ENCODE assay signal across 9 mouse cellular contexts in the genomic region with DNA sequence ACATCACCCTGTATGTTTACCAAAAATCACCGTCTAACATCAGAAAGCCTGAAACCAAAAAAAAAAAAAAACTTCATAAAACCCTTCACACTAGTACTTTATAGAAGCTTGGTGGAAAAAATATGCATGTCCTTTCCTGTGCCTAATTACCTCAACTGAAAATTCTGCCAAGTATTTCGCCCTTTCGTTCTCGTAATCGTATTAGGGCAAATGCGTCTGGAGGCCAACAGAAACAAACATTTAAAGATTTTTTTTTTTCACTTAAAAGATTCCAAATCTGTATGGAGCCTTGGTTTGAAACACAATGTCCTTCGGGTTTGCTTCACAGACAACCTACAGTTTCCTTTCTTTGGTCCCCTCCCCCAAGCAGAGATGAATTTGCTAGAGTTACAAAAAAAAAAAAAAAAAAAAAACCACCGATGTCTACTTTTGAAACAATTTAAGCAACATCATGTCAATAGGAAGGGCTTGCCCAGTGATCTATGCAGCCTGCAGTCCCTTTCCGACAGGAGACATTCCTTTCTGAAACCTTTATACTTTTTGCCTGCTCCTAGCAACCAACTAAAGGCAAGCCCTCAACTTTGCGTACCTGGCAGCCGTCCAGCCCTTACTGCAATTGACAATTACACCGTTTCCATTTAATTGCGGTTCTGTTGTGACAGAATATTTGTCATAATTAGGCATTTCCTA.
DNase-seq lines count a peak whose midpoint lies in the region; ATAC-seq and TF ChIP-seq lines count a peak whose summit lies in the region.
"Had no signal": no experiment of that assay in that cellular context is flagged by ENCODE, and none has a peak within 500 bp of the region (broad histone marks: within the 10 kb centered on the region; RNA-seq: fewer than 3 reads in every experiment).

No protein-coding gene starts in this region.

- peak; percentile 8 to 19 for DNase-seq in spleen, adult 2 months (ENCODE audit: low read depth in 1 of 2, low spot score in 2 of 2)
- DNase-seq in spleen, postnatal 4 days (ENCODE audit: low spot score in 2 of 2), result no peak
- DNase-seq in hindbrain, embryonic 14.5 days (ENCODE audit: low spot score), result peak; percentile 56
- DNase-seq in layer of hippocampus, postnatal 10 days (ENCODE audit: low spot score in 2 of 2), result peak; percentile 38 to 58
- no peak for DNase-seq in thymus, postnatal 14 days

- WGBS in spleen, adult 2 months, result 24% methylated on average over 13 of the region's 13 CpGs
- 17% methylated on average over 13 of the region's 13 CpGs for WGBS in hindbrain, embryonic 14.5 days

- TF ChIP-seq POLR2A in spleen, adult 2 months (IDR thresholded peaks at IDR 0.05; ENCODE audit: low read depth, low read length), result no peak

- H3K27ac ChIP-seq in spleen, adult 2 months (ENCODE audit: insufficient read depth, low read length), result peak overlapping the region; percentile 69
- peak overlapping the region; percentile 73 for H3K27ac ChIP-seq in brown adipose tissue, adult 24 weeks (replicated peaks; ENCODE audit: low read depth, low read length)
- peak overlapping the region; percentile 71 for H3K27ac ChIP-seq in hindbrain, embryonic 14.5 days
- H3K27ac ChIP-seq: liver, embryonic 14.5 days had no signal

- ATAC-seq in frontal cortex, adult (ENCODE audit: low TSS enrichment), result 0 out of 2 replicates have a peak, but pooled peaks have one; percentile 29
- ATAC-seq in hindbrain, embryonic 14.5 days (ENCODE audit: low FRiP score), result no peak
- ATAC-seq in megakaryocyte-erythroid progenitor cell, adult 5-6 weeks (replicated peaks; ENCODE audit: low FRiP score, low TSS enrichment, poor library complexity, severe bottlenecking), result 0 out of 2 replicates have a peak, but pooled peaks have one; percentile 34

- no peaks in the 10 kb centered on the region; the same call in 1 of the 2 replicates for H3K27me3 ChIP-seq in spleen, adult 2 months (ENCODE audit: control insufficient read depth, insufficient read depth, low read length)
- no peaks in the 10 kb centered on the region for H3K27me3 ChIP-seq in hindbrain, embryonic 14.5 days (ENCODE audit: control insufficient read depth, insufficient read depth, low read length)

- H3K9ac ChIP-seq in hindbrain, embryonic 14.5 days, result no peak overlapping the region
- H3K9ac ChIP-seq: liver, embryonic 14.5 days had no signal

- H3K4me3 ChIP-seq in spleen, adult 2 months (ENCODE audit: extremely low read depth, insufficient read depth, insufficient read length), result peak overlapping the region; percentile 4; the same call in 1 of the 2 replicates
- H3K4me3 ChIP-seq in brown adipose tissue, adult 24 weeks (ENCODE audit: insufficient read depth, low read depth, low read length), result peak overlapping the region; percentile 55
- H3K4me3 ChIP-seq in hindbrain, embryonic 14.5 days (replicated peaks; ENCODE audit: low read length), result peak overlapping the region; percentile 5; the same call in 1 of the 2 replicates

- H3K4me1 ChIP-seq in spleen, adult 2 months (ENCODE audit: control insufficient read depth, insufficient read depth, insufficient read length), result peaks cover 6% of the 10 kb centered on the region; the same call in 1 of the 2 replicates
- peaks cover 2% of the 10 kb centered on the region; the same call in 1 of the 2 replicates for H3K4me1 ChIP-seq in brown adipose tissue, adult 24 weeks (ENCODE audit: control insufficient read depth, insufficient read depth, insufficient read length, low read length)
- peaks cover 36% of the 10 kb centered on the region for H3K4me1 ChIP-seq in hindbrain, embryonic 14.5 days (replicated peaks; ENCODE audit: control insufficient read depth, insufficient read depth, low read length)

- H3K9me3 ChIP-seq in hindbrain, embryonic 14.5 days (ENCODE audit: control insufficient read depth, low read length), result no peaks in the 10 kb centered on the region

- peak overlapping the region; percentile 39 for H3K4me2 ChIP-seq in hindbrain, embryonic 14.5 days (replicated peaks)

- peaks cover 2% of the 10 kb centered on the region; the same call in 1 of the 2 replicates for H3K36me3 ChIP-seq in spleen, adult 2 months (ENCODE audit: control insufficient read depth, insufficient read depth, low read length)
- no peaks in the 10 kb centered on the region for H3K36me3 ChIP-seq in hindbrain, embryonic 14.5 days (replicated peaks; ENCODE audit: control insufficient read depth, insufficient read depth)

- no peak for TF ChIP-seq CTCF in spleen, adult 2 months (IDR thresholded peaks at IDR 0.05; ENCODE audit: extremely low read depth, insufficient read depth, insufficient read length, insufficient replicate concordance)

Comparison
In these comparisons a context has a peak if more than half of its experiments do, and no peak if none do; other contexts are left out.
1. DNase-seq: peak in spleen, adult 2 months (2 of 2), hindbrain, embryonic 14.5 days (single experiment) and layer of hippocampus, postnatal 10 days (2 of 2); none in spleen, postnatal 4 days (0 of 2) and thymus, postnatal 14 days (single experiment).
2. H3K4me3 ChIP-seq: peak in every context shown above with its lines; median percentile 55 in brown adipose tissue, adult 24 weeks; 5 in hindbrain, embryonic 14.5 days; 4 in spleen, adult 2 months.
3. Peak in every context shown above with its lines, with median percentiles within 50 percentile points of each other: H3K27ac ChIP-seq.